Mouse (Mus musculus) spleen, postnatal 4 days (tissue): Measurements from ENCODE around the gene Shank1.

Experiments
- DNase-seq, 2 experiments: peaks; one replicate each; pipeline ENCODE4 v3.0.0; 2022; ENCODE audit warnings: low spot score in 2 of 2

Shank1 gene

DNA sequence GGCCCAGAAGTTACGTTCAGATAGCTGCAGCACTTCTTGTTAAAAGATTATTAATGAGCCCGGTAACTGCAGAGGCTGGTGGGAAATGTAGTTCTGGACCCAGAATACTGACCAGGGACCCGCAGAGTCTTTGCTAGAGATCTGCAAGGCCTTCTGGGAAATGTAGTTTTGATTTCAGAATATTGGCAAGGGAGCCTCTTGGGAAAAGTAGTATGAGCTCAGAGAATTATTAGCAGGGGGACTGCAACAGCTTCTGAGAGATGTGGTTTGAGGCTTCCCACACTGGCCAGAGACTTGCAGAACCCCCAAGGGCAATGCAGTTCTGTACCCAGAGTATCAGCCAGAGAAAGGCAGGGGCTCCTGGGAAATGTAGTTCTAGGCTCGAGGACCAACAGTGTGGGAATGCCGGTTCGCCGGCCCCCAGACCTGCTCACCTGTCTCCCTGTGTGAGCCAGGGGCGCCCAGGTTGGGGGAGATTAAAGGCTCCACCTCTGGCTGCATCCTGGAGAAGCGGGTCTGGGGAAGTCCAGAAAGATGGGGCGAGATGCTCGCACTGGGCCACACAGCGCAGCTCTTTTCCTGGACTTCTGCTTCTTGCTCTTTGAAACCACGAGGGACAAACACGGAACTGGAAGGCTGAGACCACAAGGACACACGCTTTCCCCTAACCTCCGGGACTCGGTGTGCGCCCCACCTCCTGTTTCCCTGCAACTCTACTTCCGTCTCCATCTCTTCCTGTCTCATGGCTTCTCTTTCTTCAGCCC lies 64.0 kb downstream of the Shank1 start:
- peak; percentile 59 to 72 for DNase-seq

GRCm38 (mm10) chr7:44374756-44375155 lies 64.7 kb downstream of the Shank1 start:
- DNase-seq = no peak

DNA sequence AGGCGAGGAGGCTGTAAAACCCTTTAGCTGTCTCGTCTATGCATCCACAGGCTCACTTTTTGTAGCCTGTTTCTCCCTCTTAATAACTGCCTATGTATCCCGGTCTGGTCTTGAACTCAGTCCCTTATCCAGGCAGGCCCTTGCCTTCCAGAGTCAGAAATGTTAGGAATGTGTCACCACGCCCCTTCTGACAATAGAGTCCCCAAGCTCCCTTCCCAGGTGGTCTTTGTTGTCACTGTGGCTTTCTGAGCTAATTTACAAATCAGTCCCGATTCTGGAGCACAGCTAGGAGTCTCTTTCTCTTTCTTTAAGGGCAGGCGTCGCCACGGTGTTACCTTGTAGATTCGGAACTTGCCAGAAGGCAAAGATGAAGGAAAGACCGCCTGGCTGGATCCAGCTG lies 65.2 kb downstream of the Shank1 start:
- DNase-seq = no peak

GRCm38 (mm10) chr7:44375793-44376192 lies 65.7 kb downstream of the Shank1 start:
- DNase-seq = no peak

- DNase-seq = no peak
These were observed 68.2 kb downstream of the Shank1 start for GRCm38 (mm10) chr7:44378290-44378689.

- no peak for DNase-seq
These were observed 72.5 kb downstream of the Shank1 start for GRCm38 (mm10) chr7:44382541-44382940.

DNA sequence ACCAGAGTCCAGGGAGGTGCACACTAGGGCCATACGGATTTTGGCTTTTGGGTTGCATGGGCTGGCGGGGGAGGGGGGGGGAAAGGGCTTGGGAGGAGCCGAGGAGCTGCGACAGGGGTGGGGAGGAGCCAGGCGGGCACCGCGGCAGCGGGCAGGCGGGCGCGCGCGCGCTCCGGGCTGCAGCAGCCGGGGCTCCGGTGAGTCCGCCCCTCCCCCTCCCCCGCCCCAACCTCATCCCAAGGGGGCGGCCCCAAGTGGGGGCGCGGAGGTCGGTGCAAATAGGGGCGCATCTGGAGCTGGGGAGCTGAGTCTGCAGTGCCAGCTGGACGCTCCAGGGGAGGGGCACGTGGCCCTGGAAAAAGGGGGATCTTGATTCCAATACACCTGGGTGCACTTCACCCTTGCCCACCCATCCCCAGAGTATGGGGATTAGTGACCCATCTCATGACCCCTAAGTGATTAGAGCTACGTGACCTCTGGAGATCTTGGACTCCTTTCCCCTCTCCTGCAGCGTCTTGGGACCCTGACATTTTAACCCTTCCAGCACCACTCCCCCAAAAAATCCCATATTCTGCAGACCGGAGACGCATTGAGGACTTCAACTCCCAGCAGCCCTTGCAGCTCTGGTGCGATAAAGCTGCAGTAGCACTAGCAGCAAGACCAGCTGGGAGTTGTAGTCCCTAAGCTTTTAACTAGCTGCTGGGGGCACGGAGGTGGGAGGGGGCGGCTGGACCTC lies 74.1 kb downstream of the Shank1 start, which contains the start of gene Syt3:
Gene Syt3 (plus strand): TSS at position 123 of the 736 bp plus-strand sequence.
- DNase-seq = no peak

- no peak for DNase-seq
These were observed 74.6 kb downstream of the Shank1 start for GRCm38 (mm10) chr7:44384716-44385059.

- no peak for DNase-seq
These were observed 75.7 kb downstream of the Shank1 start, which contains the start of gene 1700008O03Rik for GRCm38 (mm10) chr7:44385720-44386119. TSS of gene 1700008O03Rik (minus strand) at chr7:44385820.

DNA sequence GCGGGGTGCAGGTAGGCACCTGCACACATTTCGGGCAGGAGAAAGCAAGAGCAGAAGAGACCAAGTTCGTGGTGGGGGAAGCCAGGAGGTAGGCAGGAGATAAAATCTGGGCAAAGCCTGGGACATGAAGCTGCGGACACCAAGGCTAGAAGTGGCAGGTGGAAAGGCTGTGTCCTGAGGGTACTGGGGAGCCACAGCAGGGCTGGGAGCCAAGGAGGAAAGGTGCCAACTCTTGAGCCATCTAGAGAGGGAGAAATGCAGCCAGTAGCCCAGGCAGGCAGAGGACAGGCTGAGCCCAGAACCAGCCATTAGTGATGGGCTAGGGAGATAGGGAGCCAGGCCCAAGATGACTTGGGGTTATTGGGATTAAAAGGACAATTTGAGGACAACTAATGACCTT lies 81.8 kb downstream of the Shank1 start:
- no peak for DNase-seq

DNA sequence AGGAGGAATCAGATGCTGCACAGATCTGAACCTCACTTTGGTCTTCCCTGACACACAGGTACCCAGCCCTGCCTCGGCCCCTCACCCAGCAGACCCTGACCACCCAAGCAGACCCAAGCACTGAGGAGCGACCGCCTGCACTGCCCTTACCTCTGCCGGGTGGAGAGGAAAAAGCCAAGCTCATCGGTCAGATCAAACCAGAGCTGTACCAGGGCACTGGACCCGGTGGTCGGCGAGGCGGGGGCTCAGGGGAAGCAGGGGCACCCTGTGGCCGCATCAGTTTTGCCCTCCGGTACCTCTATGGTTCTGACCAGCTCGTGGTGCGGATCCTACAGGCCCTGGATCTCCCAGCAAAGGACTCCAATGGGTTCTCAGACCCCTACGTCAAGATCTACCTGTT lies 82.3 kb downstream of the Shank1 start:
- DNase-seq = no peak

GRCm38 (mm10) chr7:44393284-44393683 lies 83.2 kb downstream of the Shank1 start:
- no peak for DNase-seq

- DNase-seq = peak; percentile 62 to 80
These were observed 88.5 kb downstream of the Shank1 start for GRCm38 (mm10) chr7:44398570-44398969.

DNA sequence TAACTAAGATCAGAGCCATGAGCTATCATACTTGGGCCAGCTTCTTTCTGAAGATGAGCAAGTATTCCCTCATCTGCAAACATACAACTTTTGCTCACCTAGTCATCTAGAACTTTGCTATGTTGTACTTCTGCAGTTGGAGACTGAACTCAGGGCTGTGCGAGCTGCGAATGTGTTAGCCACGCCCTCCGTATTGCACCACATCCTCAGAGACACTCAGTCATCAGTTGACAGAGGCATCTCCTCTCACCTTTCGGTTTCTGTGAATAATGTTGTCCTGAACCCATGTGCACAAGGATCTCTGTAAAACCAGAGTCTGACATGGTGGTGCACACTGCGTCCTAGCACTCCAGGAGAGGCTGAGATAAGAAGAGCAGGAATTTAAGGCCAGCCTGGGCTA lies 91.6 kb downstream of the Shank1 start:
- no peak for DNase-seq

DNA sequence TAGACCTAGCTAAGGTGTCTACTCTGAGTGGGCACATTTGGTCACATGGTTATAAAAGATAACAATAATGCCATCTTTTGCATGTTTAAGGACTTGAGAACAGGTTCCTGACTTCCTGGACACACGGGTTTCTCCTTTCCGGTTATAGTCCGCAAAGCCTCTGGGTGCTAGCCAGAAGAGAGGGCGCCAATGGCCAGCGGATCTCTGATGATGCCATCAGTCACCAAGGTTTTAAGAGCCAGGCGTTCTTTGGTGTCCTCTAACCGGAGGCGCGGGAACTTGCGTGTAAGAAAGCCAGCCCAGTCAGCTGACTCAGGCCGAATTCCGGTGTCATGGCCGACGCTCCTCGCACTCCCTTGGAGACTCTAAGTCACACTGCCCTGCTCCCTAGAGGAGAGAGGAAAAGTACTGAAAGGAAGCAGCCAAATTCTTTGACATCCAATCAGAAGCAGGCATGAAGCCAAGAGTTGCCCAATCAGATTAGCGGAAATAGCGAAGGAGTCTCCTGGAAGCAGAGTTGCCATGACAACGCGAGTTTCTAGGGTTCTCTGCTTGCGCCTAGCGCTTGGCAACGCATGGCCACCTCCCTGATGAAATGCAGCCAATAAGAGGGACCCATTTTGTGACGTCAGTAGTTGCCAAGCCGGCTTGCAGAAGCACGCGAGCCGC lies 95.4 kb downstream of the Shank1 start:
- DNase-seq = peak; percentile 63 to 75

DNA sequence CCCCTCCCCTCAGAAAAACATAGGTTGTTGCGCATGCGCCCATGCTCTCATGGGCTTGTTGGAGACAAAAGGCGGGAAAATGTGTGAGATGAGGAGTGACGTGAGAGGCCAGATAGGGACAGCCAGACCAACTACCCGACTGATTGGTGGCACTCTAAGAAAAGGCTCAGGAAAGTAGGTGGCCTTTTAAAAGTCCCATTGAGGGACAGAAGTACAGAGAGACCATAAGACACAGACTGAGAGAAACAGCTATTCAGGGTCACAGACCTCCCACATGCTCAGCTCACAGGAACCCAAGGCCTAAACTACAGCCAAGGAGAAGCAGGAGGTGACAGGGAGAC lies 95.9 kb downstream of the Shank1 start:
- DNase-seq = no peak
